Mouse (Mus musculus): ENCODE data around the gene Anapc2.

Gene Anapc2

DNA sequence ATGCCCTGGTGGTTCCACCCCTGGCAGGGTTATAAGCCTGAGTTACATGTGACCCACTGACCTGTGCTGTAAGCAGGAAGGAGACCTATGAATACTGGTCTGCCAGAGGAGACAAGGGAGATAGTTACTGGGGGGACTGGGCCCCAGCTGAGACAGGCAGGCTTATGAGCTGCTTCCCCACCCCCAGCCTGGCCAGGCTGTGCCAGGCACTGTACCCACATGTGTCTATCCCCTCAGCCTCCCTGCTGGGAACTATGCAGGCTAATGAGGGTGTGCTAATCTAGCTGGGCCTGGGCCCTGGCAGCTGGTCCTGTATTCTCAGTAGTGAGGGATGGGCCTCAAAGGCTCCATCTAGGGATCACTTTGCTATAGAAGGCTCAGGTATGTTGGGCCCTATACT, 5.0 kb upstream of the Anapc2 start:
- no peak for DNase-seq (ENCODE audit: low read depth, low spot score)

DNA sequence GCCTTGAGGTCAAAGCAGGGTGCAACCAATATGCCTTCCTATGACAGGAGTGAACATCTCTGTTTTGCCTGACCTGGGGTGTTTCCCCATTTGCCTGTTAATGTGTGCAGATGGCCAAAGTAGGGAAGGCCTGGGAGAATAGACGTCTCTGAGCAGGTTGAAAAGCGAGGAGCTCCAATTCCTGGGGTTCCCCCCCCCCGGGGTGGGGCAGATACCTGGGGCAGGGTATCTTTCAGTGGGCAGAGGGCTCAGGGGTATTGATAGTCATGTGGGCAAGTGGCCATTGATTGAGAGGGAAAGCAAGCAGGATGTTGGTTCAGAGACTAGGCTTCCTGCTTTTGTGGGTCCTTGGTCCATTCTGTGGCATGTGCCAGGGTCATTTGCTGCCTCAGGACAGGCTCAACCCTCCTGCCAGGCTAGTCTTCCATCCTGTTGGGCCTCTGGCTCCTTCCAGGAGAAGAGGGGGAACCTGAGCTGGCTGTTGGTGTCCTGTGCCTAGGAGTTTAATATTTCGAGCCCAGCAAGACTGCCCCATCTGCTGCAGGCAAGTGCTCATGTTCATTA, 4.5 kb upstream of the Anapc2 start:
- DNase-seq (ENCODE audit: low read depth, low spot score), result no peak

DNA sequence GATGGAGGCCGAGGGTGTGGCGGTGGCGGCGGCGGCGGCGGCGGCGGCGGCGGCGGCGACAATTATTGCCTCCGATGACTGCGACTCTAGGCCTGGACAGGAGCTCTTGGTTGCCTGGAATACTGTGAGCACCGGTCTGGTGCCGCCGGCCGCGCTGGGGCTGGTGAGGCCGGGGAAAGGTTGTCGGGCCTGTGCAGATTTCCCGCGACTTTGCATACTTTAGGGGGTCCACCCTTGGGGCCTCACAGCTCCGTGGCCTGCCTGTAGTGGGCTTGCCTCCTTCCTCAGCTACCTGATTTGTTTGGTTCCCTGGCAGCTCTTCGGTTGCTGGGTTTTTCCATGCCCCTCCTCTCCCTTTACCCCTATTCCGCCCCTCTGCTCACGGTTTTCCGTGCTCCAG, 237 bp downstream of the Anapc2 start:
- no peak for DNase-seq (ENCODE audit: low read depth, low spot score)

DNA sequence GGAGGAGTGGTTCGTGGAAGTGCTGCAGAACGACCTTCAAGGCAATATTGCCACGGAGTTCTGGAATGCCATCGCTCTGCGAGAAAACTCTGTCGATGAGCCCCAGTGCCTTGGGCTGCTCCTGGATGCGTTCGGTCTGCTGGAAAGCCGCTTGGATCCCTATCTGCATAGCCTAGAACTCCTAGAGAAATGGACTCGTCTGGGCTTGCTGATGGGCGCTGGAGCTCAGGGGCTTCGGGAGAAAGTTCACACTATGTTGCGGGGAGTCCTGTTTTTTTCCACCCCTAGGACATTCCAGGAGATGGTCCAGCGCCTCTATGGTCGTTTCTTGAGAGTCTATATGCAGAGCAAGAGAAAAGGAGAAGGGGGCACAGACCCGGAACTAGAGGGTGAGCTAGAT, 732 bp downstream of the Anapc2 start:
- no peak for DNase-seq (ENCODE audit: low read depth, low spot score)

DNA sequence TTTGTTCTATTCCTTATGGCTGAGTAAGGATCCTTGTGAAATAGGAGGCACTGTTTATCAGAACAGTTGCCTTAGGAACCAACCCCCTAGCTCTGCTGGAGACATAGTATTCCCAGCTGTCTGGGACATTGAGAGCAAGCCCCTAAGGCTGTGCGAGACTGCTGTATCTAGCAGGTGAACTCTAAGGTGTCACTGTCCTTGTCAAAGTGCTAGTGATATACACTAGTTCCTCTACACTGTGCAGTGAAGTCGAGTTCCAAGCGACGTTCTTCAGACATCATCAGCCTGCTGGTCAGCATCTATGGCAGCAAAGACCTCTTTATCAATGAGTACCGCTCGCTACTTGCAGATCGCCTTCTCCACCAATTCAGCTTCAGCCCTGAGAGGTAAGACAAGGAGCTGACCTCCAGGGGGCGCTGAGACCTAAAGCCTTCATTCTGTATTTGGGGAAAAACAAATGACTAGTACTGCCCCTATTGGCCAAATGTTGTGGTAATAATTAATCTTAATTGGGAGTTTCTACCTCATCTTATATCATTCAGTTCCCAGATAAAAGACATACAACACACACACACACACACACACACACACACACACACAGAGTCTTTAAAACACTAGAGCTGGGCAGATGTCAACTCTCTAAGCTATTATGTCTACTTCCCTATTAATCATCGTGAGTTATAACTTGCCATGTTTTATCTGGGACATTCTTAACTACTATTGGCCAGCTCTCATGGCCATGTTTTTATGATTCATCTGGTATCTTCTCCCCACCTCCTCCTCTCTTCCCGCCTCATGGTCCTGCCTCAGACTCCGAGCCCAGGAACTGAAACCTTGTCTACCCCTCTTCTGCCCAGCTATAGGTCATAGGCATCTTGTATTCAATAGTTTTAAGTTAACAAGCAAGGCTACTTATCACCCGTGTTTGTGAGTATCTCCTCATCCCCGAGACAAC, 6.9 kb downstream of the Anapc2 start:
- peak; percentile 65 for DNase-seq (ENCODE audit: low read depth, low spot score)

DNA sequence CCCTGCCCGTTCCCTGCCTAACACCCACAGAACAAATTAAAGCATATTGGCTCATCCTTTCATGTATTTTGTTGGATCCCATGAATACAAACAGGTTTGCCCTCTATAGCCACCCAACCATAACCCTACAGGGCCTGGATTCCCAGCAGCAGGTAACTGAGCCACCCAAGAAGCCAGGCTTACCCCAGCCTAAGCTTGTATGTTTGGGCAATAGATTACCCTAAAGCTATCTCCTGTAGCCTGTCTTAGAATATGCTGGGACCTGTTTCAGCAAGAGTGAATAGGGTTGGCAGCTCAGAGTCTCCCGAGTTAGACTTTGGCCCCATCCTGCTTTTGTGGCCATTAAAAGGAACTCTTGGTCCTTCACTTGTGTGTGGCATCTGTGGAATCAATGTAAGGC, 13.3 kb downstream of the Anapc2 start:
- no peak for DNase-seq (ENCODE audit: low read depth, low spot score)

DNA sequence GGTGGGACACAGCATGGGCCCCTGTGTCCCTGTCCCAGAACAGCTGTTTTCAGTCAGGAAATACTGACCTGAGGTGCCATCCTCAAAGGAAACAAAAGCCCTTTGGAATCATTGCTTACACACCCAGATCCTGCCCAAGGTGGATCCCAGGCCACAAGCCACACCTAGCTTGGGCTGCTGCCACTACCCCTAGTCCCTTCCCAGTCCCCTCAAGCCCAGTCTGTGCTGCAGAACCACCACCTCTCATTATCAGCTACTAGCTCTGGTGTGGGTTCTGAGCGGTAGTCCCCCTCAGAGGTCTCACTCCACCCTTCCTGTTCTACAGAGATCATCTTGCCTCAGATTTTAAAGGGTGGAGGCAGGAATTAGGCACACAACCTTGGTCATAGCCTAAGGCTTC, 14.0 kb downstream of the Anapc2 start:
- no peak for DNase-seq (ENCODE audit: low read depth, low spot score)

DNA sequence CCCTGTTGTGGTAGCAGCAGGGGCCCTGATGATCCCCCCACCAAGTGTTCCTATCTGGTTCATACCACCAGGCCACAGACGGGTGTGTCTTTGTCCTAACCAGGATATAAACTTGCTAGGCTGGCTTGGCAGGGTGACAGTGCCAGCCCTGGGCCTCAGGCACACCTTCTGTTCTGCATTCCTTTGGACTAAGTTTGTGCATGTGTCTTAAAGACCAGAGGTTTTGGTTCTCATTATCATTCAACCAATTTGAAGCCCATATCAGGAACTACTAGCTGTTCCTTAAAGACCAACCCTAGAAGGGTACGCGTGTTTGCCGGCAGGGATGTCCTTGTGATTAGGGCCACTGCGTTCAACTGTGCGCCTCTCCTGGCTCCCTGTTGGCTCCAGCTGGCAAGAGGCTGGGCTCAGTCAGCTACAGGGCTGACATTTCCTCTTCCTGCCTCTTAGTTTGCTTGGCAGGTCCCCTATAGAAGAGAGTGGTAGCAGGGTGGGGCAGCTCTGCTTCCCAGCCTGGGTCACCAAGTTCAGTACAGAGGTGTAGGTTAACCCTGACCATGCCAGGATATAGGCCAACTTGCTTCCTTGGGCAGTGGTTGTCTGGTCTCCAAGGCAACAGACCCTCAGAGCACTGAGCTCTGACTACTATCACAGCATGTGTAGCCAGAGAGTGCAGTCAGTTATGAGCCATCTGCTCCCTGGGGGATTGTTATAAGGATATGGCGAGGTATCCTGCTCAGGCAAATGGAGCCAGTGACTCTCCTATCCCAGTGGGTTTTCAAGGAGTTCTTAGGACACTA, 14.8 kb downstream of the Anapc2 start:
- DNase-seq (ENCODE audit: low read depth, low spot score), result no peak

DNA sequence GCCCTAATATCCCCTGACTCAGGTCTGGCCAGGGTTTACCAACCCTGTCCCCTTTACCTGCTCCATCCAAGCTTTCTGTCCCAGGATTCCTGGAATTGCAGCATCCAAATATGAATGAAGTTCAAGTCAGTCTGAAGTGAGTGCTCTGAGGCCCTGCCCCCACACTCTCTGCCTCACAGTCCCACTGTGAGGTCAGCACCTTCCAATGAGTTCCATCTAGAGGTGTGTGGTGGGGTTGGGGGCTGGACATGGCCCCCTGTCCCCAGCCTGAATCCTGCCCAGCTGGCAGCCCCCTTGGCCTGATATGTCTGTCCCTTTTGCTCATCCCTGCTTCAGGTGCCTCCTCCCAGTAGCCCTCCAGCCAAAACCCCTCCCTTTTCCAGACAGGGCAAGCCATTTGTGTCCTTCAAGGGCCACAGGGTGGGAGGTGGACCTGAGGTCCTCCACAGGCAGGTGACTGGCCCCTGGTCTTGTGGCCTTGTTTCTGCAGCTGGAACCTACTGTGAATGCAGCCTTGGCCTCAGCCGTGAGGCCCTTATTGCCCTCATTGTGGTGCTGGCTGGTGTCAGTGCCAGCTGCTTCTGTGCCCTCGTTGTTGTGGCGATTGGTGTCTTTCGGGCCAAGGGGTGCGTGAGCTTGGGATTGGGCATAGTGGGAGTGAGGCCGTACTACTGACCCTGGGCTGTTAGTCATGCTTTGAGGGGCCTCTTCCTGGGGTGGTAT, 15.8 kb downstream of the Anapc2 start, which contains the start of gene Tmem210:
TSS of gene Tmem210 (plus strand) at position 219 of the 723 bp plus-strand sequence.
- no peak for DNase-seq (ENCODE audit: low read depth, low spot score)

DNA sequence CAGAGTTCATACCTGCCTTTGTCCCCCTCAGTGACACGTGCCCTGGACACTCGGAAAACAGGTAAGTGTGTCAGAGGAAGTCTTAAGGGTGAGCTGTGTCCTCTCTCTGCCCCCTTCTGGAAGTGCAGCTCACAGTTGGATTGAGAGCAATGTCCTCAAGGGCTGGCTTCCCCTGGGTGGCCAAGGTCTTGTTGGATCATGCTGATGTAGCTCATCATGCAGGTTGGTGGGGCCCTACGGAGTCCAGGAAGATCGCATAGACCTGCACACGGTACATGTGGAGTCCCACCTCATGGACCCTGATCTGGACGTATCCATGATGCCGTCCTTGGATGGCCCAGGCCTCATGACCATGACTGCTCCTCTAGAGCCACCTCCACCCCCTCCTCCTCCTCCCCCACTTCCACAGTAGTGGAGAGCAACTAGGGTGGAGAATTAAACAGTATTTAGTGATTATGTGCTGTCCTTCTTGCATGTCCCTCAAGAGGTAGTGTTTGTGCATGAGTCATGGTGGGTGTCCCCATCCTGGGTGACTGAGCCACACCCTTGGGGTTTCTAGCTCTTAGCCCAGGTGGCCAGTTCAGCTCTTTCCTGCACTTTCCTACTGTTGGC, 16.6 kb downstream of the Anapc2 start:
- no peak for DNase-seq (ENCODE audit: low read depth, low spot score)

DNA sequence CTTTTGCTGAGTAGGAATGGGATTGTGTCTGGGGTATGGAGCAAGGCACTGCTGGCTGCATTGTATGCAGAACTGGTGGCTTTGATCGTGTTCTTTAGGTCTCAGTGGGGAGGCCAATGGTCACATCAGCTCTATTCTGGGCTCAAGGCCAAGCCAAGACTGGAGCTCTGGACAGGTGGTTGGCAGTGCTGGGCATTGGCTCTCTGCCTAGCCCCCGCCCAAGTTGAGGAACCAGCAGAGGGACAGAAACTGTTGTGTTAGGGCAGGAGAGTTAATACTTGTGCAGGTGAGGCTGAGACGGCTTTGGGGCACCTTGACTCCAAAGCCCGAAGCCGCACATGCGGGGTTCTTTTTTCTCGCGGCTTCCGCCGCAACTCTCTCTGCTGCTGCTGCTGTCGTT, 17.4 kb downstream of the Anapc2 start, which contains the start of gene Lrrc26:
TSS of gene Lrrc26 (plus strand) at position 265 of the 400 bp plus-strand sequence.
- DNase-seq (ENCODE audit: low read depth, low spot score), result no peak

DNA sequence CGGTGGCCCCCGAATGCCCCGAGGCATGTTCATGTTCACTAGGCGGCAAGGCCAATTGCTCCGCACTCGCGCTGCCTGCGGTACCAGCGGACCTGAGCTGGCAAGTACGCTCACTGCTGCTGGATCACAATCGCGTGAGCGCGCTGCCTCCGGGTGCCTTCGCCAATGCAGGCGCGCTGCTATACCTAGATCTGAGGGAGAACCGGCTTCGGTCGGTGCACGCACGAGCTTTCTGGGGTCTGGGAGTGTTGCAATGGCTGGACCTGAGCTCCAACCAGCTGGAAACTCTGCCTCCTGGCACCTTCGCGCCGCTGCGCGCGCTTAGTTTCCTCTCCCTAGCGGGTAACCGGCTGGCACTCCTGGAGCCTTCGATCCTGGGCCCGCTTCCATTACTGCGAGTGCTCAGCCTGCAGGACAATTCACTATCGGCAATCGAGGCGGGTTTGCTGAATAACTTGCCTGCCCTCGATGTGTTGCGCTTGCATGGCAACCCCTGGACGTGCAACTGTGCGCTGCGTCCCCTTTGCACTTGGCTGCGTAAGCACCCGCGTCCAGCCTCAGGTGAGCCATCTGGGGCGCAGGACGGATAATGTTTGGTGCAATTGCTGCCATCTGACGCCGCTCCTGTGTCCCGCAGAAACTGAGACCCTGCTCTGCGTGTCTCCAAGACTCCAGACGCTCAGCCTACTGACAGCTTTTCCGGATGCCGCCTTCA, 18.0 kb downstream of the Anapc2 start:
- DNase-seq (ENCODE audit: low read depth, low spot score), result no peak

DNA sequence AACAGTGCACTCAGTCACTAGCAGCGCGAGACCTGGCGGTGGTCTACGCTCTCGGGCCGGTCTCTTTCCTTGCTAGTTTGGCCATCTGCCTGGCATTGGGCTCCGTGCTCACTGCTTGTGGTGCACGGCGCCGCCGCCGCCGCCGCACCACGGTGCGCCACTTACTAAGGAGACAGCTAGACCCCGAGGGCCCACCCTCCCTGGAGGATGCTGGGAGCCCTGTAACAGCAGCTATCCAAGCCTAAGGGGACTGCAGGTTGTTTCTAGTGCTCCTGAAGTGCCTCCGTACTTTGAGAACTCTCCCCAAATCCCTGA, 18.5 kb downstream of the Anapc2 start:
- DNase-seq (ENCODE audit: low read depth, low spot score), result no peak

DNA sequence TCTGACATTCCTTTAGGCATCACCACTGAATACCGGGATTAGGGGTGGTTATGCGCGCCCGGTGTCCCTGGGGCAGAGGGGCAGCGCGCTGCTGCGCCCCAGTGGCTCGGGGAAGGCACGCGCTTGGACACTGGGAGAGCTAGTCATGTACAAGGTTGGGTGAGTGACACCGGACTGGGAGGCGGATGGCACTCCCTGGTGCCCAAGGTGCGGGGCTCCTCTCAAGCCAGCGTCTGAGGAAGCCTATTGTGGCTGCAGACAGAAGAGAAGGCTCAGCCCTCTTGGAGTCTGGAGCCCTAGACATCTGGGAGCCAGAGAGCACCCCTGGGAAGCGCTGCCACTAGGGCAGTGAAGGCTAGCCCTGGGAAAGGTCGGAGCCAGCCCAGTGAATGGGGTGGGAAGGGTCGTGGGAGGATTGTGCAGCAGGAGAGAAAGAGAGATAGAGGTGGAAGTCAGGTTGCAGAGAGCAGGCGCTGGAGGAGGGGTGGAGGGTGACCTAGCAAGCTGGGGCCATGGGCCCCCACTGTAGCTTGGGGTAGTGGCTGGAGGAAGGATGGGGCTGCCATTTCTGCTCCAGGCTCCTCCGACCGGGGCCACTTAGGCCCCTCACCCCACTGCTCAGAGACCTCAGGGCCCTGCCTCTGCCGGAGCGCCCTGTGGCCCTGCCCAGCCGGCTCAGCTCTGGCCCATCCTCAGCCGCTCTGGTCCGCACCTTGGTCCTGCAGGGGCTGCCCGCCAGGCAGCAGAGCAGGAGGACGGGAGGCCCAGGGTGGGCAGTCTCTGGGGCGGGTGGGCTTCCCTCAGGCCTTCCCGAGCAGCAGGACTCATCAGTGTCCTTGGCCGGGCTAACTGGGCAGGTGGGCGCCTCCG, 19.1 kb downstream of the Anapc2 start:
- no peak for DNase-seq (ENCODE audit: low read depth, low spot score)

DNA sequence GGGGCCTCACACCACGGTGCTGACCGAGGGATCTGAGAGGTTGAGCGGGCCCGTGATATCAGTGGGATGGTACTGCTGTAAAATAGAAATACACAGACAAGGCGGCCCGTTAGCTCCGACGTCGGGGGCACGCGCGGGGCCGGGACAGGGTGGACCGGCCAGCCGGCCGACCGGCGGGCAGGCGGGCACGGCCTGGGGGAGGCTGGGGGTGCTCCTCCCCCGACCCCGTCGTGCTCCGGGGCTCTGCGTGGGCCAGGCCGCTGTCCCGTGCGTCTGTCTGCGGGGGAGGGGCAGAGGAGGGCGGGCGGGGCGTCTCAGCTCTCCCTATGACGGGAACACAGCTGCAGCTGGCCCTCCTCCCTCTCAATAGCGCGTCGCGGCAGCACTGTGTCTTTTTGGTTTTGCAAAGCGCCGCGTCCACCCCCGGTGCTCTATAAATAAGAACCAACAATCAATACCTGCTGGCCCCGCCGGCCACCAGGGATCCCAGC, 19.8 kb downstream of the Anapc2 start:
- DNase-seq (ENCODE audit: low read depth, low spot score), result no peak

DNA sequence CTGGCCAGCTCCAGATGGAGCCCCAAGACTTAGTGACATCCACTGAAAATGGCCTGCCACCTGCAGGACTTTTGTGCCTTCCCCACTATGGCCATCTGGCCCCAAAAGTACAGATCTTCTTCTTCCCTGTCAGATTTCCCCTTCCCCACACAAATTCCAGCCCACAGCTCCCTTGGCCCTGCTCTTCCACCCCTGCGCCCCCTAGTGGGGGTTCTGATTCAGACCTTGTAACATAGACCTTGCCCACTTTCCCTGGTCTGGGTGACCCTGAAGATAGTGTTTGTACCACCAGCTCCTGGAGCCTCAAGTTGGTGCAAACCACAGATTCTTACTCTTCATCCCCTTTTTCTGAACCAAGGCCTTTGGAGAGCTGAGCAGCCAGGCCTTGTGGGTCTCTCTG, 20.6 kb downstream of the Anapc2 start:
- peak; percentile 49 for DNase-seq (ENCODE audit: low read depth, low spot score)

DNA sequence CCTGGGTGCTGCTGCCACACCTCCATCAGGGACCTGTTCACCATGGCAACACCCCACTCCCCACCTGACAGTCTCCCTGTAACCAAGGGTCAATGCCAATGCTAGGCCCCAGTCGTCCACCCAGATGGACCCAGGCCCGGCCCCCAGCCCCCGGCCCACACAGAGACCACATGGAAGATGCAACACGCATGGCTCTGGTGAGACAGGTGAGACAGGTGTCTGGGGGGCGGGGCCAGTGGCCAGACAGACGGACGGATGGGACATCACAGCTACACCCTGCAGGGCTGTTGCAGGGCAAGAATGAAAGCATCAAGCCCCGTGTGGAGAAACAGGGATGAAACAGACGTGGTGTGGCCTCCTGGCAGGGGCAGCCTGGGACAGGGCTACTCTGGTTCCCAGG, 21.4 kb downstream of the Anapc2 start:
- DNase-seq (ENCODE audit: low read depth, low spot score), result no peak

DNA sequence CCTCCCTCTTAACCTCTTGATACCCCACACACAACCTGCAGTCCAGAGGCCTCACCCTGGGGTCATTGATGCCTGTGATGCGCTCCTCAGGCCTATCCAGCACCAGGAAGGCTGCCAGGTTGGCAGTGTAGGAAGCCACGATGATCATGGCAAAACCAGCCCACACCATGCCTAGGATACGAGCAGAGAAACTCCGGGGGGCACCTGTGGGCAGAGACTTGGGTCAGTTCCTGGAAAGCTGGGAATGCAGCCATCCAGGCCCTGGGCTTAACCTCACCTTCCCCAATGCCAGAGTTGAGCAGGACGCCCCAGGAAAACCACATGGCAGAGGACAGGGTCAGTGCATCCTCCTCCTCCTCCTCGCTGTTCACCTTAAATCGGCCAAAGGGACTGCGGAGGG, 24.8 kb downstream of the Anapc2 start:
- no peak for DNase-seq (ENCODE audit: low read depth, low spot score)

DNA sequence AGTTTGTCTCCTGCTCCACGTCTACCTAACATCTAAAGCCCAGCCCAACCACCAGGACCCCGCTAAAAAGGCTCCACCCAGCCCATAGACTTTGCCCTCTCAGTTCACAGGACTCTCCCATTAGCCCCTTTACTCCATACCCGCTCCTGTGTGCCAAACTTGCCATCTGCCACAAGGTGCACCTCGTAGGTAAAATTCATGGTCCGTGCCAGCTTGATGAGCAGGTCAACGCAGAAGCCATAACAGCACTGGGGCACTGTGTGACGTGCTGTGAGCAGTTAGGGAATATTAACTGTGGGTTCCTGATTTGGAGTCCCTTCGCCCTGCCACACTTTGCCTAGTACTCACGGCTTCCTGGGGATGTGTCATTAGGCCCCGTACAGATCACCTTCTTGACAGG, 25.8 kb downstream of the Anapc2 start:
- DNase-seq (ENCODE audit: low read depth, low spot score), result no peak

DNA sequence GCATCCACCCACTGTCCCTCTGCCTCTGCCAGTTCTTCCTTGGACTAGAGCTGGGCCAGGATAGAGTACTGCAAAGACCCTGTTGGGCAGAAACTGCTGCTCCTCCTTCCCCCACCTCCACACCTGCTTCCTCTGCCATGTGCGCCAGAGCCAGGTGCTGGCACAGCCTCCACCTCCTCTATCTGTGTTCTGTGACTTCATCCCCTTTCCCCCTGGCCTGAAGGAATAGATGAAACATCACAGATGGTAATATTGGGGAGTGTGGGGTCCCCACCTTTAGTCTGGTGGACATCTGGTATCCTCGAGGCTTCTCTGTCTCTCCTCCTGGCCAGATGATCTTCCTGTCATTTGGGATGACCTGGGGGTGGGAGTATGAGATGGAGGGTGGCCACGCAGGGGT, 31.2 kb downstream of the Anapc2 start:
- DNase-seq (ENCODE audit: low read depth, low spot score), result no peak
